Comparison of ENCODE assay signal across 27 mouse cellular contexts in the genomic region with DNA sequence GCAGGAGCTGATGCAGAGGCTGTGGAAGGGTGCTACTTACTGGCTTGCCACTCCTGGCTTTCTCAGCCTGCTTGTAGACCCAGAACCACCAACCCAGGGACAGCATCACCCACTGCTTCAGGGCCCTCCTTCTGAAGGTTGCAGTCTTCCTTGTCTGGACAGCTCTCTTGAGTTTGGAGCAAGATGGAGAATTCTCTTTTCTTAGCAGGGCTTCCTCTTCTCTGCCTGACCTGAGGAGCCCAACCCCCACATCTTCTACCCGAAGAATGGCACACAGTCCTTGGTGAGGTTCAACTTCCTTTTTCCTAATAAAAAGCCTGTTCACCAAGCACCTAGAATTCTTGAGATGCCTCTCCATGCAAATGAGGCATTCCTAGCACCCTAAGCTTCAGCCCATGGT. TPM values are rescaled to one million over a fixed set of nuclear protein-coding genes. Genes with fewer than 3 reads are reported as not detected.
DNase-seq lines count a peak whose midpoint lies in the region; ATAC-seq and TF ChIP-seq lines count a peak whose summit lies in the region.
"Had no signal": no experiment of that assay in that cellular context is flagged by ENCODE, and none has a peak within 500 bp of the region (broad histone marks: within the 10 kb centered on the region; RNA-seq: fewer than 3 reads in every experiment).

No protein-coding gene starts in this region.

- no peaks in the 10 kb centered on the region for H3K27me3 ChIP-seq in midbrain, embryonic 13.5 days
- H3K27me3 ChIP-seq: embryonic facial prominence, embryonic 13.5 days; forebrain, embryonic 12.5 days; kidney, embryonic 15.5 days; limb, embryonic 12.5 days; megakaryocyte, embryonic 14.5 days had no signal

- no peak overlapping the region for H3K4me2 ChIP-seq in midbrain, embryonic 13.5 days (replicated peaks)
- H3K4me2 ChIP-seq: embryonic facial prominence, embryonic 13.5 days; forebrain, embryonic 12.5 days; kidney, embryonic 15.5 days; limb, embryonic 12.5 days; liver, embryonic 11.5 days had no signal

- H3K36me3 ChIP-seq in midbrain, embryonic 13.5 days: no peaks in the 10 kb centered on the region
- H3K36me3 ChIP-seq: embryonic facial prominence, embryonic 13.5 days; forebrain, embryonic 12.5 days; hindbrain, embryonic 10.5 days; kidney, embryonic 15.5 days; limb, embryonic 12.5 days had no signal

- TF ChIP-seq CTCF in layer of hippocampus, adult 2 months (conservative IDR thresholded peaks at IDR 0.05): no peak
- no peak for TF ChIP-seq CTCF in bone marrow, adult 2 months (IDR thresholded peaks at IDR 0.05; ENCODE audit: control insufficient read depth, insufficient read depth, low read length)

- peak; percentile 73 for ATAC-seq in megakaryocyte, adult 5-6 weeks (ENCODE audit: poor library complexity, severe bottlenecking)
- no peak for ATAC-seq in midbrain, embryonic 13.5 days
- ATAC-seq: liver, postnatal 0 days had no signal

- H3K4me3 ChIP-seq in layer of hippocampus, adult 2 months: no peak overlapping the region
- H3K4me3 ChIP-seq in bone marrow, adult 2 months (replicated peaks; ENCODE audit: control insufficient read depth, low read depth, low read length): no peak overlapping the region
- H3K4me3 ChIP-seq in midbrain, embryonic 13.5 days (replicated peaks): no peak overlapping the region
- H3K4me3 ChIP-seq: embryonic facial prominence, embryonic 13.5 days; erythroblast, embryonic 14.5 days; forebrain, embryonic 12.5 days; hindbrain, embryonic 10.5 days; kidney, embryonic 15.5 days; limb, embryonic 12.5 days; megakaryocyte, embryonic 14.5 days had no signal

- peak overlapping the region; percentile 83 for H3K27ac ChIP-seq in layer of hippocampus, adult 2 months
- peak overlapping the region; percentile 16; the same call in 1 of the 2 replicates for H3K27ac ChIP-seq in bone marrow, adult 2 months (ENCODE audit: control insufficient read depth, insufficient read depth, low read depth, low read length, poor library complexity)
- H3K27ac ChIP-seq in midbrain, embryonic 13.5 days: no peak overlapping the region
- H3K27ac ChIP-seq: embryonic facial prominence, embryonic 13.5 days; forebrain, embryonic 12.5 days; kidney, embryonic 15.5 days; limb, embryonic 12.5 days had no signal

- H3K9ac ChIP-seq in midbrain, embryonic 13.5 days (replicated peaks): no peak overlapping the region
- H3K9ac ChIP-seq: embryonic facial prominence, embryonic 13.5 days; forebrain, embryonic 12.5 days; kidney, embryonic 15.5 days; limb, embryonic 12.5 days; liver, postnatal 0 days had no signal

- no peak for TF ChIP-seq POLR2A in bone marrow, adult 2 months (IDR thresholded peaks at IDR 0.05; ENCODE audit: borderline replicate concordance, control insufficient read depth, low read depth, low read length)

- H3K4me1 ChIP-seq in bone marrow, adult 2 months (ENCODE audit: control insufficient read depth, insufficient read depth, low read length): peaks cover 4% of the 10 kb centered on the region; the same call in 1 of the 2 replicates
- peaks cover 10% of the 10 kb centered on the region; the same call in 1 of the 2 replicates for H3K4me1 ChIP-seq in midbrain, embryonic 13.5 days (replicated peaks)
- H3K4me1 ChIP-seq: embryonic facial prominence, embryonic 13.5 days; kidney, embryonic 15.5 days had no signal

- H3K9me3 ChIP-seq in midbrain, embryonic 13.5 days: no peaks in the 10 kb centered on the region
- H3K9me3 ChIP-seq: embryonic facial prominence, embryonic 13.5 days; forebrain, embryonic 12.5 days; hindbrain, embryonic 10.5 days; kidney, embryonic 15.5 days; limb, embryonic 12.5 days; megakaryocyte, embryonic 14.5 days had no signal

- no peak for DNase-seq in layer of hippocampus, adult 2 months (ENCODE audit: low spot score in 2 of 2)
- DNase-seq in layer of hippocampus, adult 8-10 months (ENCODE audit: low spot score in 2 of 2): no peak
- no peak for DNase-seq in neural tube, embryonic 10.5 days (ENCODE audit: extremely low spot score, low spot score)
- DNase-seq in lung, postnatal 36 days: no peak
- DNase-seq: adrenal gland, postnatal 14 days; cerebellum, adult 9-10 months; gastrocnemius, postnatal 36 days; kidney, adult 11 months; kidney, postnatal 4 days; liver, postnatal 0 days; lung, postnatal 10 days; midbrain, embryonic 14.5 days had no signal

- WGBS in bone marrow, adult 2 months: 0% methylated on average over 1 of the region's 1 CpGs
- 100% methylated on average over 1 of the region's 1 CpGs for WGBS in midbrain, embryonic 13.5 days

RNA-seq across cellular contexts. Expression of a gene that starts 15.0 kb away (rescaled TPM):
- total RNA-seq in layer of hippocampus, adult 2 months (2021): 1 to 10 TPM in 1 of 2 experiments, under 1 TPM in 1; 0.83 to 1.1 TPM
- total RNA-seq in layer of hippocampus, adult 8-10 months (2022): 1 to 10 TPM; 1.3 to 2.0 (median 1.5) TPM
- 70.8 and 109 TPM in 2 replicates for polyA plus RNA-seq in bone marrow, adult 2 months (2011; ENCODE audit: insufficient read depth, insufficient read length, low replicate concordance, missing spikeins)
- total RNA-seq in megakaryocyte, adult 5-6 weeks (2015): 14.4 and 16.7 TPM in 2 replicates
- 6.7 and 9.6 TPM in 2 replicates for total RNA-seq in megakaryocyte, adult 5-6 weeks (2017)
- 0.23 and 0.55 TPM in 2 replicates for polyA plus RNA-seq in midbrain, embryonic 13.5 days (2015; fragmentation: Nextera tagmentation; extraction: Ambion mirVana)
- polyA plus RNA-seq: erythroblast, embryonic 14.5 days had no signal

RNA-seq across cellular contexts. Expression of a gene that starts 26.5 kb away (rescaled TPM):
- 10 to 100 TPM in 1 of 2 experiments, 1 to 10 TPM in 1; 5.2 to 12.0 TPM for total RNA-seq in layer of hippocampus, adult 2 months (2021)
- total RNA-seq in layer of hippocampus, adult 8-10 months (2022): 10 to 100 TPM in 3 of 4 experiments, 1 to 10 TPM in 1; 8.5 to 15.5 (median 10.8) TPM
- 21.3 TPM in 1 of 2 replicates, not detected in the other for polyA plus RNA-seq in bone marrow, adult 2 months (2011; ENCODE audit: insufficient read depth, insufficient read length, low replicate concordance, missing spikeins)
- total RNA-seq in megakaryocyte, adult 5-6 weeks (2015): 43.8 TPM in 1 of 2 replicates, not detected in the other
- 161 and 177 TPM in 2 replicates for total RNA-seq in megakaryocyte, adult 5-6 weeks (2017)
- polyA plus RNA-seq in midbrain, embryonic 13.5 days (2015; fragmentation: Nextera tagmentation; extraction: Ambion mirVana): not detected in 2 replicates
- polyA plus RNA-seq: embryonic facial prominence, embryonic 13.5 days; erythroblast, embryonic 14.5 days; forebrain, embryonic 12.5 days; heart, postnatal 0 days; hindbrain, embryonic 10.5 days; kidney, embryonic 15.5 days; limb, embryonic 12.5 days; liver, embryonic 11.5 days; liver, postnatal 0 days; neural tube, embryonic 14.5 days; small intestine, adult 2 months had no signal

RNA-seq across cellular contexts. Expression of a gene that starts 36.7 kb away (rescaled TPM):
- not detected for total RNA-seq in layer of hippocampus, adult 2 months (2021)
- total RNA-seq in layer of hippocampus, adult 8-10 months (2022): under 1 TPM in 1 of 4 experiments, not detected in 3; 0.20 TPM
- not detected in 2 replicates for polyA plus RNA-seq in bone marrow, adult 2 months (2011; ENCODE audit: insufficient read depth, insufficient read length, low replicate concordance, missing spikeins)
- total RNA-seq in megakaryocyte, adult 5-6 weeks (2015): not detected in 2 replicates
- not detected in 2 replicates for total RNA-seq in megakaryocyte, adult 5-6 weeks (2017)
- not detected in 2 replicates for polyA plus RNA-seq in midbrain, embryonic 13.5 days (2015; fragmentation: Nextera tagmentation; extraction: Ambion mirVana)
- total RNA-seq: gastrocnemius, adult 18-20 months; gastrocnemius, postnatal 36 days had no signal
- polyA plus RNA-seq: erythroblast, embryonic 14.5 days; forebrain, embryonic 12.5 days; hindbrain, embryonic 10.5 days; kidney, embryonic 15.5 days; limb, embryonic 12.5 days; liver, embryonic 11.5 days; liver, postnatal 0 days; midbrain, embryonic 14.5 days; small intestine, adult 2 months had no signal

RNA-seq across cellular contexts. Expression of a gene that starts 39.9 kb away (rescaled TPM):
- 10 to 100 TPM; 14.0 to 17.1 TPM for total RNA-seq in layer of hippocampus, adult 2 months (2021)
- total RNA-seq in layer of hippocampus, adult 8-10 months (2022): 10 to 100 TPM; 14.9 to 21.4 (median 18.2) TPM
- polyA plus RNA-seq in bone marrow, adult 2 months (2011; ENCODE audit: insufficient read depth, insufficient read length, low replicate concordance, missing spikeins): 112 and 145 TPM in 2 replicates
- 329 and 405 TPM in 2 replicates for total RNA-seq in megakaryocyte, adult 5-6 weeks (2015)
- 158 and 204 TPM in 2 replicates for total RNA-seq in megakaryocyte, adult 5-6 weeks (2017)
- polyA plus RNA-seq in midbrain, embryonic 13.5 days (2015; fragmentation: Nextera tagmentation; extraction: Ambion mirVana): 29.1 and 31.1 TPM in 2 replicates

RNA-seq across cellular contexts. Expression of a gene that starts 40.2 kb away (rescaled TPM):
- 10 to 100 TPM; 92.9 to 95.6 TPM for total RNA-seq in layer of hippocampus, adult 2 months (2021)
- total RNA-seq in layer of hippocampus, adult 8-10 months (2022): 100 to 1,000 TPM in 1 of 4 experiments, 10 to 100 TPM in 3; 87.5 to 104 (median 94.3) TPM
- 33.3 and 67.6 TPM in 2 replicates for polyA plus RNA-seq in bone marrow, adult 2 months (2011; ENCODE audit: insufficient read depth, insufficient read length, low replicate concordance, missing spikeins)
- total RNA-seq in megakaryocyte, adult 5-6 weeks (2015): 115 and 118 TPM in 2 replicates
- 38.5 and 39.9 TPM in 2 replicates for total RNA-seq in megakaryocyte, adult 5-6 weeks (2017)
- polyA plus RNA-seq in midbrain, embryonic 13.5 days (2015; fragmentation: Nextera tagmentation; extraction: Ambion mirVana): 78.9 and 85.3 TPM in 2 replicates
